Mouse (Mus musculus) left cerebral cortex, postnatal 36 days (tissue): ENCODE data around the gene Sh3d21. TPM values are rescaled to one million over a fixed set of nuclear protein-coding genes. Genes with fewer than 3 reads are reported as not detected.
"Not testable (repeated sequence)": the region's sequence is repeated elsewhere in the genome, so short reads cannot be mapped to it uniquely, and the experiment has no call there.

Experiments
- DNase-seq, 2 experiments: peaks; one replicate each; pipeline ENCODE4 v3.0.0; 2021 to 2022; ENCODE audit warnings: low spot score in 2 of 2, mixed read lengths in 1 of 2
- intact Hi-C: fragments of 180-260 bp; cut with DNase I; formaldehyde crosslinking; loops from one replicate; pipeline ENCODE4 v1.15.1; 2025
- total RNA-seq, 2 experiments: library from RNA; stranded (reverse); gene quantifications; 2 replicates each; pipeline ENCODE4 v1.2.3; 2021

Sh3d21 gene
- total RNA-seq, 2 experiments from 2014 or later, result 0.76 to 0.77 TPM

DNA sequence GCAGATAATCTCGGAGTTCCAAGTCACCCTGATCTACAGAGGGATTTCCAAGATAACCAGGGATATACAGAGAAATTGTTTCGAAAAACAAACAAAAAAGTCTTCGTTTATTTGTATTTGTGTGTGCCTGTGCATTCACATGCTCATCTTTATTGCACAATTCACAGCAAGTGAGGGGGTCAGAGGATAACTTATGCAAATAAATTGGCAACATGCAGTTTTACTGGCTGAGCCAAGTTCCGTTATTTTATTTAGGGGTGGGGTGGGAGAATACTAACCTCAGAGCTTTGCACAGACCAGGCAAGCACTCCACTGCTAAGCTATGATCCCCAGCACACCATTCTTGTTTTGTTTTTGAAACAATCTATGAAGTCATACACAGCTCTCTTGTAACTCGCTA lies 10.5 kb upstream of the Sh3d21 start:
- intact Hi-C loops, result no loop called here
- no peak for DNase-seq

- DNase-seq, intact Hi-C loops: not testable (repeated sequence)
These were observed 7.4 kb upstream of the Sh3d21 start for GRCm38 (mm10) chr4:126170737-126171136.

- DNase-seq, result no peak
- intact Hi-C loops, result no loop called here
These were observed 5.6 kb upstream of the Sh3d21 start for GRCm38 (mm10) chr4:126168851-126169250.

GRCm38 (mm10) chr4:126166084-126166483 lies 2.8 kb upstream of the Sh3d21 start:
- intact Hi-C loops, result no loop called here
- no peak for DNase-seq

DNA sequence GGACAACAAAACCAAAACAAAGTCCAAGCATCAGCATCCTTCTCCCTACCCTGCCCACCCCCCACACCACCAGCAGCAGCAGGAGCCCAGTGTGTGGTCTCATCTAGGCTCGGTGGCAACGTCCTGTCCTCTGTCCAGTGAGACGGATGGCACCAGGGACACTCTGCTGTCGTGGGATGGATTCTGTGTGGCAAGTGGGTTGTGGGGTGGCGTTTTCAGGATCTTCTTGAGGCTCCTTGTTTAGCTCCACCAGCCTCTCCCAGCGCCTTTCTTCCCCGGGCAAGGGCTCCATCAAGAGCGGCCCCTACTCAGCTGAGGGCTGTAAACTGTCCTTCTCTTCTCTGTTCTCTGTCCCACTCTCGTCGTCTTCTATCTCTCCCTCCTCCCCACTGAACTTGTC lies 1.8 kb upstream of the Sh3d21 start:
- intact Hi-C loops, DNase-seq: not testable (repeated sequence)

DNA sequence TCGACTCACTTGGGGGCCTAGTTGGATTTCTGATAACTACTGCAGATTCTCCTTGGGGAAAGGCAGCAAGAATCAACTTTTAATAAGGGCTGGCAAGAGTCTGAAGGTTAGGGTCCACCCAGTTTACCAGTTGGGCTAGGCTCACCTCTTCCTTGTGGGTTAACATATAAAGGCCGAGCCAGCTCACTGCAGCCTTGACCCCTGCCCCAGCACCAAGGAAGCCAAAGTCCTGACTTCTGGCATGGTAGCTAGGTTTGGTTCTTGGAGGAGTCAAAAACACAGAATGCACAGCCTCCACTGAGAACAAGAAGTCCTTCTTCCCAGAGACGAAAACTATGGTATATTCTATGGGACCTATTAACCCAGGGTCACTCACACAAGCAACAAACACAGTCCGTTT lies 394 bp upstream of the Sh3d21 start:
- DNase-seq, result no peak
- intact Hi-C loops, result no loop called here

DNA sequence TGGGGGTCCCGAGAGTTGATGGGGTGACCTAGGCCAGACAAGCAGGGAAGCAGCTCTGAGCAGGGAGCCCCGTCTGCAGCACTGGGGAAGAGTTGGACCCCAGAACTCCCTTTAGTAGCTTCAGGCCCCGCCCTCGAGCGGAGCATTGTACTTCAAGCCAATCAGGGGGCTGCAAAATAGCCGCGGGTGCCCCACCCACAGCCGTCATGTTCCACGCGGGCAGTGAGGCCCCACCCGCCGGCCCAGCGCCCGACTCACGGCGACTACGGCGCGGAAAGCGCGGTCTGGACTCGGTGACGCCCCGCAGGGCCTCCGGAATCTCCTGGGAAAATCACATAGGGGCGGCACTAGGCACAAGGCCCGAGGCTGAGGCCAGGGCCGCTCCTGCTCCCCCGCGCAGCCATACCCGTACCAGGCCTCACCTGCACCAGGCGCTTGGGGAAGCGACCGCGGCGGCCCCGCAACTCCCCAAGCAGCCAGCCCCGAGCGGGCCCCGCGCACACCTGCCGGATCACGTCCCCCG lies 686 bp downstream of the Sh3d21 start:
- intact Hi-C loops, result no loop called here
- DNase-seq, result peak; percentile 79 to 80

DNA sequence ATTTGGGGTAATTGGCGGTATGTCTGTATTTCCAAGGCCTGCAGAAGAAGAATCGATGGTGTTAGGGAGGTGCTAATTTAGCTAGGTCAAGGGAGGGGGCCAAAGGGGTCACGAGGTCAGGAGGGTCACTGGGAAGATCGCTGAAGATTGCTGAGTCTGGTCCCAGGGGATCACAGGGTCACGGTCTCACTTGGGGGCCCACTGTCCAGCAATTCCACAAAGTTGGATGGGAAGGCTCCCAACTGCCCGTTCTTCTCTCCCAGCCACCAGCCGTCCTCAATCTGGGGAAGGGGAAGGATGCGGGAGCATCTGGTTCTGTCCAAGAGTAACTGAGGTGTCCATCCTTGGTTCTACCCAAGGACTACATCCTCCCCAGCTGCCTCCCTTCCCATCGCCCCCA lies 1.3 kb downstream of the Sh3d21 start:
- DNase-seq, result no peak
- intact Hi-C loops, result no loop called here

- intact Hi-C loops, result no loop called here
- DNase-seq, result no peak
These were observed 1.8 kb downstream of the Sh3d21 start for GRCm38 (mm10) chr4:126161456-126161855.

GRCm38 (mm10) chr4:126160981-126161380 lies 2.3 kb downstream of the Sh3d21 start:
- intact Hi-C loops, result no loop called here

DNA sequence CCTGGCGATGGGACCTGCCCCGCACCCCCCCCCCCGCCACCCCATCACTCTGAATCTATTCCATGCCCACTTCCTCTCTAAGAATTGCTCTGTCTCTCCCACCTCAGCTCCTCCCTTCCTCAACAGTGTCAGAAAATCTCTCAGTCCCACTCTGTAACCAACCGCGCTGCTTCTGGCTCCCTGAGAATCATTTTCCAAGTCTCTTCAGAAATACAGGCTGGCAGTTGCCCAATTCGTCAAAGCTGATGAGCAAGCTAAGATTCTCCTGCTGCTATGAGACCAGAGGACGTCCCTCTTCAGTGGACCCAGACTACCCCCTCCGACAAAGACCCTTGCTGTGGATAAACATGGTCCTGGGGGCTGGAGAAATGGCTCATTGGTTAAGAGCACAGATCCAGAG lies 3.8 kb downstream of the Sh3d21 start:
- intact Hi-C loops, result loop anchor here (5.0 kb wide), 1 partner anchor 37 kb away; no protein-coding TSS in a partner anchor
- DNase-seq, result no peak

More at GRCm38 (mm10) chr4:126160981-126161380, 2.3 kb downstream of the Sh3d21 start:
- DNase-seq, result no peak

- intact Hi-C loops, result loop anchor here (5.0 kb wide), 1 partner anchor 35 kb away; no protein-coding TSS in a partner anchor
- no peak for DNase-seq
These were observed 5.7 kb downstream of the Sh3d21 start for GRCm38 (mm10) chr4:126157562-126157961.

DNA sequence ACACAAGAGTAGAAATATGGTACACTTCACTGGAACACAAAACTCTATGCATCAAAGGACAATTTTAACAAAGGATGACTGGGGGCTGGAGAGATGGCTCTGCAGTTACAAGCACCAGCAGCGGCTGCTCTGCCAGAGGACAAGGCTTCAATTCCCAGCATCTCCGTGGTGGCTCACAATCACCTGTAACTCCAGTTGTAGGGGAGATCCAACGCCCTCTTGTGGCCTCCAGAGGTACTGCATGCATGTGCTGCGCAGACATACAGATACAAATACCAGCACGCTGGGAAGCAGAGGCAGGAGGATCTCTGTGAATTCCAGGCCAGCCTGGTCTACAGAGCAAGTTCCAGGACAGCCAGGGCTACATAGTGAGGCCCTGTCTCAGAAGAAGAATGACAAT lies 6.7 kb downstream of the Sh3d21 start:
- DNase-seq, result no peak
- intact Hi-C loops, result loop anchor here (5.0 kb wide), 1 partner anchor 34 kb away; no protein-coding TSS in a partner anchor

- DNase-seq, result no peak
- intact Hi-C loops, result loop anchor here (5.0 kb wide), 1 partner anchor 34 kb away; no protein-coding TSS in a partner anchor
These were observed 7.4 kb downstream of the Sh3d21 start for GRCm38 (mm10) chr4:126155869-126156268.

- no peak for DNase-seq
- intact Hi-C loops, result loop anchor here (5.0 kb wide), 1 partner anchor 33 kb away; no protein-coding TSS in a partner anchor
These were observed 8.1 kb downstream of the Sh3d21 start for GRCm38 (mm10) chr4:126155183-126155582.

DNA sequence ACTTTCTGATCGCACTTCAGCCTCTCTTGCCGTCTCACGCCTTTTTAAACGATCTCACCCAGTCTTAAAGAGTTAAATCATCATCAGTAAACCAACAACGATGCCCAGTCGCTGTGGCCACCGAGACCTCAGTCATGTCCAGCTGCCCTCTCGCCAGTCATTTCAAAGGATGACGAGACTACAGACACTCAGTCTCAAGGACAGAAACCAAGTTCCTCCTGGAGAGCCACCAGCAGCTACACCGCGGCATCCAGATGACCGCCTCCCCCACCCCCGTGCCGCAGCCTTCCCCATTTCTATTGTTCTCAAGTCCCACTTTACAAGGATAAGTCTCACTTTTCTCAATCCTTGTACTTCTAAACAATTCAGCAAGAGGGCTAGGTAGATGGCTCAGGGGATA lies 10.4 kb downstream of the Sh3d21 start:
- intact Hi-C loops, result no loop called here
- no peak for DNase-seq

DNA sequence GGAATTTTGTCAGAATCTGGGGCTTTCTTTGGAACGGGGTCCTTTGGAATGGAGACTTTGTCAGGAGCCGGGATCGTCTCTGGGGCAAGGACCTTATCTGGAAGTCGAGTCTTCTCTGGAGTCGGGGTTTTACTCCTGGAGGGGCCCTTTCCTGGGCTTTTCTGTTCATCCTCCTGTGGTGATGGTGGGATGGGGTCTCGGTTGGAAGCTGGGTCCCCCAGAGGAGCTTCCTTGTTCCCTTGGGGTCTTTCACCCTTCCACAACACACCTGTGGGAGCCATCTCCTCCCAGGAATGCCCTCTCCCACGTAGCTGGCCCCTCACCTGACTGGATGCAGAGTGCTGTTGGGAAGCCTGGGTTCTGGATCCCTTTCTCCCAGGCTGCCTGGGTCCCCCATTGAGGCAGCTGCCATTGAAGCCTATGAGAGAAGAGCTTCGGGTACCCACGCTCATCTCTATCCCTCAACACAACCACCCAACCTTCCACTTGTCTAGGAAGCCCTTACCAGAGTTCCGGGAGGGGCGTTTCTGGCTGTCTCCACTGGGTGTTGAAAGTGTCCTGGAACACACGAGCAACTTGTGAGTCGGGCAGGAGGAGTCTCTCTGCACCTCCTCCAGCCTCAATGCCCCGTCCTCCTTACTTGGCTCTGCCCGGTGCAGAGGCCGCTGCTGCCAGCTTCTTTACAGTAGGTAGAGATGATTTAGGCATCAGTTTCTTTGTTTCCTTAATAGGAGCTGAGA lies 11.4 kb downstream of the Sh3d21 start:
- no peak for DNase-seq
- intact Hi-C loops, result no loop called here

GRCm38 (mm10) chr4:126150949-126151320 lies 12.4 kb downstream of the Sh3d21 start:
- intact Hi-C loops, result no loop called here
- no peak for DNase-seq

DNA sequence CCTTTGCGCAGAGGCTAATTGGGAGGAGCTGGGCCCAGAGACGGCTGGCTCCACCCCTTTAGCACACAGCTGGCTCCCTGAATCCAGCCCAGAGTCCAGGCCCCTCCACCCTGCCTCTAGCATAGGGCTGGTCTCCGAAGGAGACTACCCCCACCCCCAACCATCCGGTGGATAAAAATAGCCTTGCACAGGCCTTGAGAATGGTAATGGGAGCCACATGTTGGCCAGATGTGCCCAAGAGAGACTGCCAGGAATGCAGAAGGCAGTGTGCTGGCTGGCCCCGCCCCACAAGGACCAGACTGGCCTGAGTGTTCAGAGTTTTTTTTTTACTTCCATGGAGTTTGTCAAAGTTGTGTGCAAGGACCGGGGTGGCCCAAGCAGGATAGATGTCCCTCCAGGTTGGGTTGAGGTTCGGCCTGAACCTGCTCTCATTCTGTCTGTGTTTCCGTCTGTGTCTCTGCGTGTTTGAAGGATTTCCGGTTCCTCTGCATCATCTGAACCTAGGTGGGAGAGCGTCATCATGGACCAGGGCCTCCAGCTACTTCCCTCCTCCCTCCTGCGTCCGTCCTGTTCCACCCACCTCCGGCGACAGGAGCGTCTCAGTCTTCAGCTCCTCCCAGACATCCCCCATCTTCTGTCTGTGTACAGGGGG lies 12.9 kb downstream of the Sh3d21 start:
- intact Hi-C loops, result no loop called here
- no peak for DNase-seq

- no peak for DNase-seq
- intact Hi-C loops, result no loop called here
These were observed 13.5 kb downstream of the Sh3d21 start for GRCm38 (mm10) chr4:126149798-126150197.
